Mouse (Mus musculus) spleen, adult 2 months (tissue): ENCODE results near the gene Rdh16f2.

Experiments used
- CTCF ChIP-seq: fragments of 200-500 bp; IDR thresholded peaks from 2 replicates; pipeline ENCODE4 v1.5.1; 2011; ENCODE audit warnings: mild to moderate bottlenecking, inconsistent platforms; ENCODE audit not compliant: insufficient read depth, insufficient read length, insufficient replicate concordance; ENCODE audit errors: extremely low read depth
- POLR2A ChIP-seq: fragments of 200-500 bp; IDR thresholded peaks from 2 replicates; pipeline ENCODE4 v1.6.1; 2011; ENCODE audit warnings: low read depth, low read length, inconsistent platforms

DNA sequence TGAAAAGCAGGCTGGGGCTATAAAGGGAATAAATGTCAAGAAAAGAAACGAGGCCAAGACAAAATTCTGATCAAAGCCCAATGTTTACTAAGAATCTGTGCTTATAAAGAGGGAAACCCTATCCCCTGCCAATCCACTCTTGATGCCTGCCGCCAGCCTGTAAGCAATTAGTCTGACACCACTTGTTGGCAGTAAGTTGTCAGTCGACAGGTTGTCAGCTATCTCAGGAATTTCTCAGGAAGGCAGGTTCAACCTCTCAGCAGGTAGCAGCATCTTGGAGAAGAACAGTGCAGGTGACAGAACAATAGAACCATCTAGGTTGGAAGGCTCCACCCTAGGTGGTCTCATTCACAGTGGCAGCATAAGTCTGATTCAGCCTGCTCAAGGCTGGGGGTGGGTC lies 37.2 kb upstream of the Rdh16f2 start:
- no peak for TF ChIP-seq POLR2A
- TF ChIP-seq CTCF = no peak
